Mouse (Mus musculus): Measurements from ENCODE around the gene BC051665. TPM values are rescaled to one million over a fixed set of nuclear protein-coding genes. Genes with fewer than 3 reads are reported as not detected.
A peak's percentile ranks its signal among the peaks of the same experiment; 100 is the strongest.

The BC051665 gene
- polyA plus RNA-seq, 1 experiment from 2014 or later: not detected

- no peak overlapping the region for H3K4me2 ChIP-seq
- H3K9ac ChIP-seq: no peak overlapping the region
- no peak for ATAC-seq (ENCODE audit: low FRiP score)
- peaks cover 84% of the 10 kb centered on the region for H3K36me3 ChIP-seq
- H3K9me3 ChIP-seq: no peaks in the 10 kb centered on the region
- no peaks in the 10 kb centered on the region for H3K27me3 ChIP-seq
- no peak overlapping the region for H3K4me3 ChIP-seq
- no peaks in the 10 kb centered on the region for H3K4me1 ChIP-seq (replicated peaks)
- no peak overlapping the region for H3K27ac ChIP-seq
- 44% methylated on average over 6 of the region's 6 CpGs for WGBS
Measured at GRCm38 (mm10) chr13:60759136-60759535, 27.0 kb downstream of the BC051665 start.

DNA sequence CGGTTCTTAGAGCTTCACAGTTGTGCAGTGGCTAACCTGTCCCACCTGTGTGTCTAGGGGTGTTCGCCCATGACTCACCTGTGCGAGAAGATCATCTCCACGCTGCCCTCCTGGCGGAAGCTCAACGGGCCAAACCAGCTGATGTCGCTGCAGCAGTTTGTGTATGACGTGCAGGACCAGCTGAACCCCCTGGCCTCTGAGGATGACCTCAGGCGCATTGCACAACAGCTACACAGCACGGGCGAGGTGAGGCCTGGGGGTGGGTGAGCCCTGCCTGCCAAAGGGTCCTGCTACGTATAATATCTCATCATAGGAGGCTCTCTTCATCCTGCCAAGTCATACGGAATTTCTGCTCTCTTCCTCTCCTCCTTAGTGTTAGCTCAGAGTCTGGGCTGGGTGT lies 28.9 kb downstream of the BC051665 start:
- H3K9me3 ChIP-seq: no peaks in the 10 kb centered on the region
- no peak overlapping the region for H3K4me2 ChIP-seq
- H3K36me3 ChIP-seq: peaks cover 89% of the 10 kb centered on the region
- H3K27me3 ChIP-seq: no peaks in the 10 kb centered on the region
- ATAC-seq (ENCODE audit: low FRiP score): no peak
- H3K4me1 ChIP-seq (replicated peaks): no peaks in the 10 kb centered on the region
- H3K9ac ChIP-seq: no peak overlapping the region
- no peak overlapping the region for H3K27ac ChIP-seq
- 93% methylated on average over 13 of the region's 13 CpGs for WGBS
- H3K4me3 ChIP-seq: no peak overlapping the region

DNA sequence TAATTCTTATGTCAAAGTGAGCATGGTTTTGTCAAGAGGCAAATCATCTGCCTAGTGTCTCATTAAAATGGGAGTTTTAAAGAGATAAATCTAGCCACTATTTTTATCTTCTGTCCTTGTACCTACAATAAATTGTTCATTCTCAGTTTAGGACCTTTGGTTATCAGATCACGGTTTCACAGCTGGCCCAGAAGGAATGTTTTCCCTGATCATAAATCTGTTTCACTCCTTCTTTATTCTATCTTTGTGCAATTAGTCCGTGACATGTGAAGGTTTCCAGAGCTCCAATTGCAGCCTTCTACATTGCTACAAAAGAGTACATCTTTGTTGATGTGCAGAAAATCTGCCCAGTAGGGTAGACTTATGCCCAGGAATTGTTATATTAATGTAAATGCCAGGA lies 30.9 kb downstream of the BC051665 start:
- WGBS: 88% methylated on average over 2 of the region's 2 CpGs
- Histone ChIP-seq H3K4me3 (no peak overlapping the region), H3K9ac (no peak overlapping the region), H3K4me2 (no peak overlapping the region), H3K36me3 (peaks cover 90% of the 10 kb centered on the region), H3K27me3 (no peaks in the 10 kb centered on the region), H3K9me3 (no peaks in the 10 kb centered on the region), H3K4me1 (replicated peaks) (no peaks in the 10 kb centered on the region), H3K27ac (no peak overlapping the region)
- ATAC-seq (ENCODE audit: low FRiP score): no peak

DNA sequence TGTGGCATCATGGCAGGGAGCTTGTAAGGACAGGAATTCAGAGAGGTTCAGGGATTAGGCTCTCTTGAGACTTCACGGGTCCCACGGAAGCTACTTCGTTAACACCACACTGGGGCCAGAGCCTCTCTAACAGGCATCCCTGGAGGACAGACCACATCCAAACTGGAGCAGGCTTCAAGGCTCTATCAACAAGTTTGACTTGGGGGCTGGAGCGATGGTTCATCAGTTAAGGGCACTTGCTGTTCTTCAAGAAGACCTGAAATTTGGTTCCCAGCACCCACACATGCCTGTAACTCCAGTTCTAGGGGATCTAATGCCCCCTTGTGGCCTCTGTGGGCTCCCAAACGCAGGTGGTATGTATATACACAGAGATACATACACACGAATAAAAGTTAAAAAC lies 32.9 kb downstream of the BC051665 start:
- ATAC-seq (ENCODE audit: low FRiP score): no peak
- Histone ChIP-seq H3K4me1 (replicated peaks) (no peaks in the 10 kb centered on the region), H3K27me3 (no peaks in the 10 kb centered on the region), H3K36me3 (peaks cover 94% of the 10 kb centered on the region), H3K4me3 (no peak overlapping the region), H3K4me2 (no peak overlapping the region), H3K27ac (no peak overlapping the region), H3K9ac (no peak overlapping the region), H3K9me3 (no peaks in the 10 kb centered on the region)
- WGBS: 92% methylated on average over 6 of the region's 6 CpGs

DNA sequence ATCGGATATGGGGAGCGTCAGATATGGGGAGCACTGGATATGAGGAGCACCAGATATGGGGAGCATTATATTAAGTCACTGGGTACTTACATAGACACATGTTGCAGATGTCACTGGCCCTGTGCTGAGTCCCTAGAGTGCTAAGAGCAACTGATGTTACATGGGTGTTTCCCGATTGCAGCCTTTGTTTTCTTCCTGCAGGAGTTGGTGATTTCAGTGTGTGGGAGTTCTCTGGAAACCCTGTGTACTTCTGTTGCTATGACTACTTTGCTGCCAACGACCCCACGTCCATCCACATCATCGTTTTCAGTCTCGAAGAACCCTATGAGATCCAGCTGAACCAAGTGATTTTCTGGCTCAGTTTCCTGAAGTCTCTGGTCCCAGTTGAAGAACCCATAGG lies 35.2 kb downstream of the BC051665 start:
- Histone ChIP-seq H3K27ac (no peak overlapping the region), H3K9me3 (no peaks in the 10 kb centered on the region), H3K9ac (no peak overlapping the region), H3K4me2 (no peak overlapping the region), H3K4me3 (no peak overlapping the region), H3K36me3 (peaks cover 91% of the 10 kb centered on the region), H3K27me3 (no peaks in the 10 kb centered on the region), H3K4me1 (replicated peaks) (no peaks in the 10 kb centered on the region)
- ATAC-seq (ENCODE audit: low FRiP score): no peak
- 92% methylated on average over 7 of the region's 7 CpGs for WGBS

DNA sequence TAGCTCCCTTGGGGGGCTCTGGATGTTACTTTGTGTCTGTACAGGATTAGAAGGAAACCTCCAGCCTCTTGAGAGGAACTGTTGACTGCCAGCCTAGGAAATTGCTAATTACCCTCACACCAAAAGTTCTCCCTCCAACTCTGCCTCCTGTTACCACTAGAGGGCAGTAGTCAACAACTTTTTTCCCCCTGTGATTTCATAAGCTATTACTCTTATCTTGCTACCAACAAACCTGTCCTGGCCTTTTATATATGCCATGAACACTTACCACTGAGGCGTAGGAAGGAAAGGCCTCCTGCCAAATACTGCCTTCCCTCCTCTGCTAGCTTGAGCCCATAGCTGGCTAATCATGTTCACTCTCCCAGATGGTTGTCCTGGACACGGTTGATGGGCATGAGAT lies 37.6 kb downstream of the BC051665 start:
- Histone ChIP-seq H3K9ac (no peak overlapping the region), H3K27ac (no peak overlapping the region), H3K9me3 (no peaks in the 10 kb centered on the region), H3K27me3 (no peaks in the 10 kb centered on the region), H3K4me2 (no peak overlapping the region), H3K36me3 (peaks cover 79% of the 10 kb centered on the region), H3K4me3 (no peak overlapping the region), H3K4me1 (replicated peaks) (peaks cover 5% of the 10 kb centered on the region)
- 93% methylated on average over 2 of the region's 2 CpGs for whole genome bisulfite sequencing
- ATAC-seq (ENCODE audit: low FRiP score): no peak

DNA sequence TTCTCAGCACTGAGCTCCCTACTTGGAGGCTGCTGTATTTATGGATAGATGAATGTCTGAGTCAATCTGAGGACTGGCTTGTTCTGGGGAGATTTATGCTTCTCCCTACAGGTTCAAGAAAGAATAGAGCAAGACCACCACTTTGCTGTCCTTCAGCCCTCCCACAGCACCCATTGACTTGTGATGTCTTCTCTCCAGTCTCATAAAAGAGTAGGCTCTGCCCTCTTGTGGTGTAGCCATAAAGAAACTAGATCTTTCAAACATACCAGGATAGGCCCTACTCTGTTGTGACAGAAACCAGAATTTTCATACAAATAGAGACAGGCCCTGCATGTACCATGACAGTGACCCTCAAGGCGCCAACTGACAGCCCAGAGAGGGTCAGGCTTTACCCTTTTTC lies 39.0 kb downstream of the BC051665 start:
- Histone ChIP-seq H3K4me3 (no peak overlapping the region), H3K9ac (no peak overlapping the region), H3K4me2 (no peak overlapping the region), H3K4me1 (replicated peaks) (peaks cover 11% of the 10 kb centered on the region), H3K27ac (no peak overlapping the region), H3K36me3 (peaks cover 73% of the 10 kb centered on the region), H3K9me3 (no peaks in the 10 kb centered on the region), H3K27me3 (no peaks in the 10 kb centered on the region)
- 96% methylated on average over 1 of the region's 1 CpGs for WGBS
- no peak for ATAC-seq (ENCODE audit: low FRiP score)

GRCm38 (mm10) chr13:60746271-60746670 lies 39.9 kb downstream of the BC051665 start:
- peaks cover 11% of the 10 kb centered on the region for H3K4me1 ChIP-seq (replicated peaks)
- no peak overlapping the region for H3K4me2 ChIP-seq
- H3K4me3 ChIP-seq: no peak overlapping the region
- peaks cover 73% of the 10 kb centered on the region for H3K36me3 ChIP-seq
- no peak overlapping the region for H3K27ac ChIP-seq
- no peaks in the 10 kb centered on the region for H3K27me3 ChIP-seq
- 54% methylated on average over 1 of the region's 1 CpGs for WGBS
- ATAC-seq (ENCODE audit: low FRiP score): no peak
- no peak overlapping the region for H3K9ac ChIP-seq
- no peaks in the 10 kb centered on the region for H3K9me3 ChIP-seq

- Histone ChIP-seq H3K4me1 (replicated peaks) (peaks cover 11% of the 10 kb centered on the region), H3K27me3 (no peaks in the 10 kb centered on the region), H3K9ac (no peak overlapping the region), H3K4me2 (no peak overlapping the region), H3K27ac (no peak overlapping the region), H3K4me3 (no peak overlapping the region), H3K36me3 (peaks cover 70% of the 10 kb centered on the region), H3K9me3 (no peaks in the 10 kb centered on the region)
- WGBS: 93% methylated on average over 12 of the region's 12 CpGs
- ATAC-seq (ENCODE audit: low FRiP score): no peak
Measured at GRCm38 (mm10) chr13:60745358-60745757, 40.8 kb downstream of the BC051665 start.

- peaks cover 11% of the 10 kb centered on the region for H3K4me1 ChIP-seq (replicated peaks)
- no peak overlapping the region for H3K4me3 ChIP-seq
- no peak overlapping the region for H3K27ac ChIP-seq
- no peak overlapping the region for H3K4me2 ChIP-seq
- no peak overlapping the region for H3K9ac ChIP-seq
- ATAC-seq (ENCODE audit: low FRiP score): no peak
- WGBS: 89% methylated on average over 3 of the region's 3 CpGs
- no peaks in the 10 kb centered on the region for H3K9me3 ChIP-seq
- peaks cover 70% of the 10 kb centered on the region for H3K36me3 ChIP-seq
- H3K27me3 ChIP-seq: no peaks in the 10 kb centered on the region
Measured at GRCm38 (mm10) chr13:60744736-60745135, 41.4 kb downstream of the BC051665 start.

- Histone ChIP-seq H3K4me1 (replicated peaks) (peaks cover 11% of the 10 kb centered on the region), H3K9ac (no peak overlapping the region), H3K9me3 (no peaks in the 10 kb centered on the region), H3K27me3 (no peaks in the 10 kb centered on the region), H3K27ac (no peak overlapping the region), H3K4me3 (no peak overlapping the region), H3K36me3 (peaks cover 69% of the 10 kb centered on the region), H3K4me2 (no peak overlapping the region)
- WGBS: 36% methylated on average over 7 of the region's 7 CpGs
- peak; percentile 78 for ATAC-seq (ENCODE audit: low FRiP score)
Measured at GRCm38 (mm10) chr13:60744078-60744460, 42.1 kb downstream of the BC051665 start.

- H3K9ac ChIP-seq: peak overlapping the region; percentile 9; the same call in 1 of the 2 replicates
- no peak overlapping the region for H3K4me3 ChIP-seq
- H3K9me3 ChIP-seq: no peaks in the 10 kb centered on the region
- no peak overlapping the region for H3K27ac ChIP-seq
- H3K4me1 ChIP-seq (replicated peaks): peaks cover 11% of the 10 kb centered on the region
- H3K27me3 ChIP-seq: no peaks in the 10 kb centered on the region
- H3K36me3 ChIP-seq: peaks cover 64% of the 10 kb centered on the region
- ATAC-seq (ENCODE audit: low FRiP score): peak; percentile 37
- no peak overlapping the region for H3K4me2 ChIP-seq
- WGBS: 72% methylated on average over 13 of the region's 13 CpGs
Measured at GRCm38 (mm10) chr13:60743381-60744077, 42.6 kb downstream of the BC051665 start.

GRCm38 (mm10) chr13:60742611-60743010 lies 43.6 kb downstream of the BC051665 start:
- no peak overlapping the region for H3K9ac ChIP-seq
- no peaks in the 10 kb centered on the region for H3K27me3 ChIP-seq
- 80% methylated on average over 3 of the region's 3 CpGs for WGBS
- no peak overlapping the region for H3K27ac ChIP-seq
- peaks cover 19% of the 10 kb centered on the region for H3K4me1 ChIP-seq (replicated peaks)
- no peaks in the 10 kb centered on the region for H3K9me3 ChIP-seq
- peaks cover 54% of the 10 kb centered on the region for H3K36me3 ChIP-seq
- no peak overlapping the region for H3K4me2 ChIP-seq
- H3K4me3 ChIP-seq: no peak overlapping the region
- no peak for ATAC-seq (ENCODE audit: low FRiP score)
